Mouse (Mus musculus) liver, embryonic 11.5 days (tissue): ENCODE data around the gene Tusc2. TPM values are rescaled to one million over a fixed set of nuclear protein-coding genes. Genes with fewer than 3 reads are reported as not detected.

Experiments
- ATAC-seq: fragments of 200-750 bp; cut with Nextera tagmentation; replicated peaks from 2 replicates; pipeline ENCODE4 v1.8.0; 2017; ENCODE audit warnings: moderate number of reproducible peaks, mild to moderate bottlenecking, moderate TSS enrichment, moderate library complexity; ENCODE audit not compliant: low FRiP score
- DNase-seq: peaks from one replicate; pipeline ENCODE4 v3.0.0-alpha.2; 2017; ENCODE audit warnings: low spot score
- H3K27ac ChIP-seq: fragments of 300-500 bp; sonication (generic); 2 replicates; pipeline ENCODE4 v1.5.1; 2014; ENCODE audit warnings: mild to moderate bottlenecking, low read depth, low read length, control low read depth
- H3K27me3 ChIP-seq: fragments of 300-500 bp; sonication (generic); replicated peaks from 2 replicates; pipeline ENCODE4 v1.6.1; 2014; ENCODE audit warnings: low read length, mixed read lengths; ENCODE audit not compliant: control insufficient read depth, insufficient read depth
- H3K36me3 ChIP-seq: fragments of 300-500 bp; sonication (generic); 2 replicates; pipeline ENCODE4 v1.6.1; 2014; ENCODE audit warnings: mild to moderate bottlenecking, low read length, moderate library complexity, mixed read lengths; ENCODE audit not compliant: control insufficient read depth, insufficient read depth
- H3K4me1 ChIP-seq: fragments of 300-500 bp; sonication (generic); replicated peaks from 2 replicates; pipeline ENCODE4 v1.6.1; 2014; ENCODE audit warnings: low read length, mixed read lengths; ENCODE audit not compliant: control insufficient read depth, insufficient read depth
- H3K4me2 ChIP-seq: fragments of 300-500 bp; sonication (generic); 2 replicates; pipeline ENCODE4 v1.6.1; 2014; ENCODE audit warnings: mild to moderate bottlenecking, control low read depth, moderate library complexity
- H3K4me3 ChIP-seq: fragments of 300-500 bp; sonication (generic); 2 replicates; pipeline ENCODE4 v1.5.1; 2014; ENCODE audit warnings: low read depth, low read length, control low read depth
- H3K9ac ChIP-seq: fragments of 300-500 bp; sonication (generic); 2 replicates; pipeline ENCODE4 v1.6.1; 2014; ENCODE audit warnings: low read depth, low read length, control low read depth
- H3K9me3 ChIP-seq: fragments of 300-500 bp; sonication (generic); 2 replicates; pipeline ENCODE4 v1.6.1; 2016; ENCODE audit warnings: low read length, inconsistent platforms, mixed read lengths; ENCODE audit not compliant: control insufficient read depth
- WGBS: fragments of 180-500 bp; shearing (Covaris S2); extraction: QIAGEN DNeasy Blood & Tissue Kit; methylation state at CpG from one replicate; pipeline ENCODE4 v1.1.7; 2014; 5-methylcytosine and 5-hydroxymethylcytosine counted together
- polyA plus RNA-seq: library from polyadenylated mRNA; unstranded; fragments of >200 nt; fragmentation: Nextera tagmentation; extraction: Ambion mirVana; gene quantifications from 2 replicates; pipeline ENCODE4 v1.2.1, GENCODE M21; 2014

The Tusc2 gene
- polyA plus RNA-seq, 1 experiment from 2014 or later, result 62.7 TPM

DNA sequence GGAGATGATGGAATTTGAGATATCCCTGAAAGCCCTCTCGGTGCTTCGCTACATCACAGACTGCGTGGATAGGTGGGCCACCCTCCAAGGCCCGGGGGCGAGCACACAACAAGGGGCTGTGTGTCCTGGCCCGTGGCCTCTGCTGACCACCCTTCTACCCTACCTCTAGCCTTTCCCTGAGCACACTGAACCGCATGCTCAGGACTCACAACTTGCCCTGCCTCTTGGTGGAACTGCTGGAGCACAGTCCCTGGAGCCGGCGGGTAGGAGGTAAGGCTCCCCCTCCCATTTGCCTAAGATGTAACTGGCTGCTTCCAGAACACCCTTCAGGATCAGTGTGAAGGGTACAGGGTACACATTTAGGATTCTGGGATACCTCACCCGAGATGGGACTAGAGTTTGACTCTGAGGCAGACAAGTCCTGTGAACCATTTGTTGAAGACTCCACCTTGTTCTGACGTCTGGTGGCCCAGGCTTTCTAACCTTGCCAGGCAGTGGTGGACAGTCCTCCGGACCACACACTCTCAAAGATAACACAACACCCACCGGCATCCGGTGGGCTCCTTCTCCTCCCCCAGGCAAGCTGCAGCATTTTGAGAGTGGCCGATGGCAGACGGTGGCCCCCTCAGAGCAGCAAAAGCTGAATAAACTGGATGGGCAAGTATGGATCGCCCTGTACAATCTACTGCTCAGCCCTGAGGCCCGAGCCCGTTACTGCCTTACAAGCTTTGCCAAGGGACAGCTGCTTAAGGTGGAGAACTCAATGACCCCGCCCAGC is 13.6 kb upstream of the Tusc2 start:
- ATAC-seq (no peak), DNase-seq (no peak)
- Histone ChIP-seq H3K4me2 (no peak overlapping the region), H3K27me3 (peaks cover 7% of the 10 kb centered on the region; the same call in 1 of the 2 replicates), H3K9me3 (no peaks in the 10 kb centered on the region), H3K27ac (no peak overlapping the region), H3K4me3 (no peak overlapping the region), H3K4me1 (peaks cover 43% of the 10 kb centered on the region), H3K9ac (no peak overlapping the region), H3K36me3 (peaks cover 4% of the 10 kb centered on the region; the same call in 1 of the 2 replicates)
- WGBS, result 80% methylated on average over 20 of the region's 20 CpGs

DNA sequence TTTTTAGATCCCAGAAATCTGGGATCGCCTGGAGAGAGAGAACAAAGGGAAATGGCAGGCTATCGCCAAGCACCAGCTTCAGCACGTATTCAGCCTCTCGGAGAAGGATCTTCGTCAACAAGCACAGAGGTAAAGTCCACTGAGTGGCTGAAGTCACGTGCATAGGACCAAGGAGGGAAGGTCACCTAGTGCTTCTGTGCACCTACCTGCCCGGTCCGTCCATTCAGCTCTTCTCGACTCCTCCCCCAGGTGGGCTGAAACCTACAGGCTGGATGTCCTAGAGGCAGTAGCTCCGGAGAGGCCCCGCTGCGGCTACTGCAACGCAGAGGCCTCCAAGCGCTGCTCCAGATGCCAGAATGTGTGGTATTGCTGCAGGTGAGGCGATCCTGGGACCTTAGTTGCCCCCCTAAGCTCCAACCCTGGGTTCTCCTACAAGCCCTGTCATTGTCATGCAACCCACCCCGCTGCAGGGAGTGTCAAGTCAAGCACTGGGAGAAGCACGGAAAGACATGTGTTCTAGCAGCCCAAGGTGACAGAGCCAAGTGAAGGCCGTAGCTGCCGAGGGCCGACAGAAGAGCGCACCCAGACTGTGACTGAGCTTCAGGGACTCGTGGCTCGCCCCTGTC is 12.5 kb upstream of the Tusc2 start:
- ATAC-seq, result no peak
- peak overlapping the region; percentile 99 for H3K4me2 ChIP-seq
- H3K27me3 ChIP-seq, result peaks cover 7% of the 10 kb centered on the region; the same call in 1 of the 2 replicates
- H3K4me3 ChIP-seq, result peak overlapping the region; percentile 61
- H3K4me1 ChIP-seq, result peaks cover 43% of the 10 kb centered on the region
- H3K27ac ChIP-seq, result no peak overlapping the region
- no peaks in the 10 kb centered on the region for H3K9me3 ChIP-seq
- H3K36me3 ChIP-seq, result no peaks in the 10 kb centered on the region
- DNase-seq, result no peak
- 37% methylated on average over 23 of the region's 23 CpGs for WGBS
- H3K9ac ChIP-seq, result peak overlapping the region; percentile 81

DNA sequence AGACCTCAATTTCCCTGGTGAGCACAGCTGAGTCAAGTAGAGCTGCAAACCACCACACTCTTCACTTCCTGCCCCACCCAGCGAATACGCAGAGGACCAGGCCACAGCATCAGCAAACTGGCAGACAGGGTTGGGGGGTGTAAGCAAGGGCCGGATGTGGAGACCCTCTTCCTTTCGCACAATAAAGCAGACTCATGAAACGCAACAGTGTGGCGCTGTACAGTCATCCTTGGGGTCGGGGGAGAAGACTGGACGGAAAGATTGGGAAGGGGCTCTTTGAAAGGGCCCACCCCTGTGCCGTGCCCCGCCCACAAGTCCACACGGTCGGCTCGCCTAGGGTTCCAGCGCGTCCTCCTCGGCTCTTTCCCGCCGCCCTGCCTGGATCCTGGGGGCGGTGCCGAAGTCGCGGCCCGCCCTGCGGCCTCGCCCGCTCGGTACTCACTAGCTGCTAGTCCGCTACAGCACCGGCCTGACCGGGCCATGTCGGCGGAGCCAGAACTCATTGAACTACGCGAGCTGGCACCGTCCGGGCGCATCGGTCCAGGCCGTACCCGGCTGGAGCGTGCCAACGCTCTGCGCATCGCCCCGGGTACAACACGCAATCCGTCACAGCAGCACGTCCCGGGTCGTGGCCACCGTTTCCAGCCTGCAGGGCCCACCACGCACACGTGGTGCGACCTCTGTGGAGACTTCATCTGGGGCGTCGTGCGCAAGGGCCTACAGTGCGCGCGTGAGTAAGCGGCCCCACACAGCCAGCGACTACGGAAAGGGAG is 11.8 kb upstream of the Tusc2 start, which contains the start of gene Rassf1:
Gene Rassf1 (plus strand): TSS at position 439 of the 773 bp plus-strand sequence.
- H3K4me3 ChIP-seq, result peak within 1 kb of the TSS; percentile 61
- H3K4me1 ChIP-seq, result peaks cover 50% of the 10 kb centered on the region
- DNase-seq (peak; percentile 77), ATAC-seq (peak; percentile 50)
- under 1% methylated on average over 58 of the region's 63 CpGs for WGBS
- peak within 1 kb of the TSS; percentile 81 for H3K9ac ChIP-seq
- no peaks in the 10 kb centered on the region for H3K9me3 ChIP-seq
- H3K27me3 ChIP-seq, result peaks cover 7% of the 10 kb centered on the region; the same call in 1 of the 2 replicates
- H3K36me3 ChIP-seq, result no peaks in the 10 kb centered on the region
- peak within 1 kb of the TSS; percentile 99 for H3K4me2 ChIP-seq
- peak within 1 kb of the TSS; percentile 63 for H3K27ac ChIP-seq

DNA sequence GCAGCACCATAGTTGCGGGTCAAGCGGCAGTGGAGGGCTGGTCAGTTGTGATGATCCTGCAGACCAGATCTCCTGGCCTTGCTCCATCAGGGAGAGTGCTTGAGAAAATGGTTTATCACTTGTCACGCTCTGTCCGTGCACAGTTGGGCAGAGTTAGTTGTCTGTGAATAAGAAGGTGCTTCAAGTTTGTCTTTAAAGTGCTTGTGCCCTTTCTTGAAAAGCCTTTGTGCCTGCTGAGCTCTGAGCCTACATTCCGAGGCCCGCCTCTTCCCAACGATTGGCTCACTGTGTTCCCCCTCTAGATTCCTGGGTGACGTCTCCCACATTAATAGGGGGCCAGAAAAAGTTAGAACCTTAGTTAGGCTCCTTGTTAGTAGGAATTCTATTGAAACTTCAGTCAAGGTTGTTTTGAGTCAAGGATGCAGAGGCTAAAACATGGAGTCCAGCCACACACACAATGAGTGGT is 11.1 kb upstream of the Tusc2 start:
- Histone ChIP-seq H3K36me3 (peaks cover under 1% of the 10 kb centered on the region), H3K4me1 (peaks cover 54% of the 10 kb centered on the region), H3K27me3 (peaks cover 7% of the 10 kb centered on the region; the same call in 1 of the 2 replicates), H3K27ac (peak overlapping the region; percentile 63), H3K9me3 (no peaks in the 10 kb centered on the region), H3K9ac (peak overlapping the region; percentile 81), H3K4me3 (peak overlapping the region; percentile 61), H3K4me2 (peak overlapping the region; percentile 99)
- WGBS, result 21% methylated on average over 8 of the region's 8 CpGs
- no peak for ATAC-seq
- DNase-seq, result no peak

DNA sequence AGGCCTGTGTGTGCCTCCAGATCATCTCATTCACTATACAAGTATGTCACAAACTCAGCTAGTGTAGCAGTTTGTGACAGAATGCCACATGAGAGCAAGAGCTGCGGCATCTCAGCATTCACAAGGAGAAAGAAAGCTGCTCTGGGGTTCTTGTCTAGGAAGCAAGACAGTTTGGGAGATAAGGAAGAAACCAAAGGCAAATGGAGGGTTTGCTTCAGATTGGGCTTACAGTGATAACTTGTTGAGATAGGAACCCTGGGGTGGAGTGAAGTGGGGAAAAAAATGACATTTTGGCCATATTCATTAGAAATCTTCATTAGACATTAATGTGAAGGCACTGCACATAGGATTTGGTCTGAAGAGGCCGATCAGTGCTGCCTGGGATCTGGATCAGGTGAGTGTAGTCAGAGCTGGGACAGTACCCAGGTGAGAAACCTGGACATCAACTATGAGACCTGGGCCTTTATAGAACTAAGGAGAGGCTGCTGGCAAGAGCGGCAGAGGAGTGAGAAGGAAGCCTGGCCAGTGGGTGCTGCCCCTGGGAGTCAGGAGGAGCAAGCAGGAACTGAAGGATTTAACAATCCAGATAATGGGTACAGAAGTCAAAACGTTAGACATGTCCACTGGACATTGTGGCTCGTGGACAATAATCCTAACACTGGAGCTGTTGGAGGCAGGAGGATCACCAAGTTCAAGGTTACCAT is 10.2 kb upstream of the Tusc2 start:
- H3K9ac ChIP-seq, result no peak overlapping the region
- ATAC-seq, result no peak
- peaks cover 7% of the 10 kb centered on the region; the same call in 1 of the 2 replicates for H3K27me3 ChIP-seq
- H3K36me3 ChIP-seq, result peaks cover 10% of the 10 kb centered on the region
- no peaks in the 10 kb centered on the region for H3K9me3 ChIP-seq
- WGBS, result 65% methylated on average over 5 of the region's 5 CpGs
- H3K4me3 ChIP-seq, result peak overlapping the region; percentile 79
- no peak for DNase-seq
- peak overlapping the region; percentile 99 for H3K4me2 ChIP-seq
- H3K4me1 ChIP-seq, result peaks cover 48% of the 10 kb centered on the region
- no peak overlapping the region for H3K27ac ChIP-seq

DNA sequence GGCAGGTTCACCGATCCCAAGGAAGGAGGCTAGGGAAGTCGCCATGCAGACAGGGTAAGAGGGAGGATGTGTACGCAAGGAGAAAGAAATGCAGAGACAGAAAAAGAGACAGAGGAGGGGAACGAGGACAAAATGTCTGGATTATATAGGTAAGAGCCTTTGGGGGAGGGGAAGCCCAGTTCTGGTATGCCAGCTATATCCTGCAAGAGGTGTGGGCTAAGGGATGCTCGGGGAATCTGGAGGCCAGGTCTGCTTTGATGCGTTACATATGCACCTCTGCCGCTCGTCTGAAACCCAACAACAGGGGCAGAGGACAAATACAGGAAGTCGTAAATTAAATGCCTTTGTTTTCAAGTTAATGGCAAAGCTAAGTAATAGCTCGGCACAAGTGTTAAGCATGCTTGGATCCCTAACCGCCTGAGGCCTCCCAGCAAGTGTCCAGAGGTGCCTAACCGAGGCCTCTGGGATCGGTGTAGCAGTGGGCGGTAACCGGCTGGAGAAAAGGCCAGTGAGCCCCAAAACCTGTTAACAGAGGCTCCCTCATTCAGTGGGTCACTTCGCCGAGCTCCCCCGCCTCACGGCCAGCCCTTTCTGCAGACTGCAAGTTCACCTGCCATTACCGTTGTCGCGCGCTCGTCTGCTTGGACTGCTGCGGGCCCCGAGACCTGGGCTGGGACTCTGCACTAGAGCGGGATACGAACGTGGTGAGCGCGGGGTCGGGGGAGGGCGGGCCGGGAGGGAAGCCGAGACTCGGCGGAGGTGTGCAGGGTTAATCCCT is 9.3 kb upstream of the Tusc2 start:
- H3K36me3 ChIP-seq, result peaks cover 18% of the 10 kb centered on the region
- H3K9me3 ChIP-seq, result no peaks in the 10 kb centered on the region
- peak overlapping the region; percentile 79 for H3K4me3 ChIP-seq
- 5% methylated on average over 37 of the region's 37 CpGs for WGBS
- peak overlapping the region; percentile 99 for H3K4me2 ChIP-seq
- 0 out of 2 replicates have a peak, but pooled peaks cover 4% of the 10 kb centered on the region for H3K27me3 ChIP-seq
- peaks cover 48% of the 10 kb centered on the region for H3K4me1 ChIP-seq
- peak overlapping the region; percentile 95 for H3K27ac ChIP-seq
- H3K9ac ChIP-seq, result peak overlapping the region; percentile 81
- peak; percentile 46 for ATAC-seq
- no peak for DNase-seq

DNA sequence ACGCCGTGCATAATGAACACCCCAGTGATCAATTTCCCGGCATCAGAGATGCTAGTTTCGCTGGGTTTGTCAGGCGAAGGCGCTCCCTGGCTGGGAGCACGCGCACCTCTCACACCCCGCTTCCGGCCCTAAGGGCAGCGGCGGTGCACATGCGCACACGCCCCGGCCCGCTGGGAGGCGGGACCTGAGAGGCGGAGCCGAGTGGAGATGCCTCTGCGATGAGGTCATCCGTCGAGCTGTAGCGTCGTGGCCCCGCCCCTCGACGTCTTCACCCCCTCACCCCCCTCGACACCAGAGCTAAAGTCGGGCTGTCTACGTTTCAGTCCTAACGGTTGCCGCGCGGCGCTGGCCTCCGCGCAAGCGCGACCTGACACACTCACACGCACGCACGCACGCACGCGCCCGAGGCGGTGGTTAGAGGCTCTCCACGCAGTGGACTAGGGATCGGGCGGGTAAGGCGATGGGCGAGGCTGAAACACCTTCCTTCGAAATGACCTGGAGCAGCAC is 8.7 kb upstream of the Tusc2 start:
- peak; percentile 88 for ATAC-seq
- under 1% methylated on average over 53 of the region's 53 CpGs for WGBS

More for the DNA sequence above, 8.7 kb upstream of the Tusc2 start:
- Histone ChIP-seq H3K4me1 (peaks cover 48% of the 10 kb centered on the region), H3K9me3 (no peaks in the 10 kb centered on the region), H3K27me3 (no peaks in the 10 kb centered on the region), H3K36me3 (peaks cover 25% of the 10 kb centered on the region), H3K4me3 (peak overlapping the region; percentile 79), H3K9ac (peak overlapping the region; percentile 89), H3K27ac (peak overlapping the region; percentile 95), H3K4me2 (peak overlapping the region; percentile 99)
- peak; percentile 93 for DNase-seq
